Mouse (Mus musculus): ENCODE data around the gene Syk.

DNA sequence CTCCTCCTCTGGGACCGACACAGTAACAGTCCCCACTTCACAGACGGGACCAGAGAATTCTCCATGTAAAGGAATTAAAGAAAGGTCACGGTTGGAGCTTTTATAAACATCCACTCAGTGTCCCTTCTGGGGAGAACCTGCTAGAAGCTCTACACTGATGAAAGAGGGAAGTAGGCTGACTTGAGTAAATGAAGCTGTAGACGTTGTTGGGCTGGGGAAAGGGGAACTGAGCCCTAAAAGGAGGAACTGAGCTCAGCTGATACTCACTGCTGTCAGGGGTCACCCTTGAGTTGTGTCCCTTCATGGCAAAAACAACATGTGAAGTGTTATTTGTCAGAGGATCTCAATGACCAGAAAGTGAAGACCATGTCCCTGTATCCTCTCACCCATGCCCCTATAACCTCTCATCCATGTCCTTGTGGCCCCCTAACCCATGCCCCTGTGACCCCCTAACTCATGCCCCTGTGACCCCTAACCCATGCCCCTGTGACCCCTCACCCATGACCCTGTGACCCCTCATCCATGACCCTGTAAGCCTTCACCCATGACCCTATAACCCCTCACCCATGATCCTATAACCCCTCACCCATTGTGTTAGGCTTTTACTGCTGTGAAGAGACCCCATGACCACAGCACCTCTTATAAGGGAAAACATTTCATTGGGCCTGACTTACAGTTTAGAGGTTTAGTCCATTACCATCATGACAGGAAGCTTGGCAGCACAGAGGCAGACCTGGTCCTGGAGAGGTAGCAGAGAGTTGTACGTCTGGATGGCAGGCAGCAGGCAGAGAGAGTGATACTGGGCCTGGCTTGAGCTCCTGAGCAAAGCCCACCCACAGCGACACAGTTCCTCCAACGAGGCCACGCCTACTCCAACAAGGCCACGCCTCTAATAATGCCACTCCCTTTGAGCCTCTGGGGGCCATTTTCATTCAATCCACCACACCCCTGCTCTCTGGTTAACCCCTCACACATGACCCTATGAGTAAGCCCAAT, 10.2 kb upstream of the Syk start:
- TF ChIP-seq CTCF (IDR thresholded peaks at IDR 0.05; ENCODE audit: low read depth) (no peak), EP300 (IDR thresholded peaks at IDR 0.05; ENCODE audit: low read depth) (peak; percentile 13; the same call in 1 of the 2 replicates)
